Mouse (Mus musculus) cerebellum, adult (tissue): Measurements from ENCODE around the gene Xbp1.
"Not testable (repeated sequence)": the region's sequence is repeated elsewhere in the genome, so short reads cannot be mapped to it uniquely, and the experiment has no call there.

Source experiments
- ATAC-seq: cut with Nextera tagmentation; 2 replicates; pipeline ENCODE4 v1.9.2; 2017; ENCODE audit warnings: mild to moderate bottlenecking, moderate library complexity, mixed read lengths; ENCODE audit not compliant: insufficient number of reproducible peaks, low FRiP score, low TSS enrichment

The Xbp1 gene

GRCm38 (mm10) chr11:5520412-5521265, at the start of gene Xbp1:
TSS of gene Xbp1 (plus strand) at chr11:5520659.
- peak; percentile 98 for ATAC-seq

- peak; percentile 56; the same call in 1 of the 2 replicates for ATAC-seq
These were observed 46.3 kb upstream of the Xbp1 start for GRCm38 (mm10) chr11:5474130-5474529.

GRCm38 (mm10) chr11:5475556-5476118, 44.8 kb upstream of the Xbp1 start:
- not testable (repeated sequence) for ATAC-seq

- ATAC-seq, result no peak
These were observed 43.7 kb upstream of the Xbp1 start for GRCm38 (mm10) chr11:5476806-5477205.

- no peak for ATAC-seq
These were observed 42.3 kb upstream of the Xbp1 start for GRCm38 (mm10) chr11:5478193-5478592.

GRCm38 (mm10) chr11:5478831-5479230, 41.6 kb upstream of the Xbp1 start:
- no peak for ATAC-seq

- ATAC-seq, result no peak
These were observed 37.9 kb upstream of the Xbp1 start for GRCm38 (mm10) chr11:5482581-5482980.

GRCm38 (mm10) chr11:5485193-5486011, 35.1 kb upstream of the Xbp1 start:
- ATAC-seq, result peak; percentile 72; the same call in 1 of the 2 replicates

GRCm38 (mm10) chr11:5489433-5489832, 31.0 kb upstream of the Xbp1 start:
- not testable (repeated sequence) for ATAC-seq

- no peak for ATAC-seq
These were observed 29.3 kb upstream of the Xbp1 start for GRCm38 (mm10) chr11:5490989-5491656.

GRCm38 (mm10) chr11:5491912-5492311, 28.5 kb upstream of the Xbp1 start:
- no peak for ATAC-seq

GRCm38 (mm10) chr11:5493869-5494268, 26.6 kb upstream of the Xbp1 start:
- ATAC-seq, result no peak

- ATAC-seq, result no peak
These were observed 25.1 kb upstream of the Xbp1 start for GRCm38 (mm10) chr11:5495286-5495832.

GRCm38 (mm10) chr11:5495906-5496305, 24.6 kb upstream of the Xbp1 start:
- no peak for ATAC-seq

GRCm38 (mm10) chr11:5496559-5497248, 23.8 kb upstream of the Xbp1 start:
- ATAC-seq, result no peak

- no peak for ATAC-seq
These were observed 22.0 kb upstream of the Xbp1 start for GRCm38 (mm10) chr11:5498422-5498821.

GRCm38 (mm10) chr11:5498931-5499661, 21.4 kb upstream of the Xbp1 start:
- ATAC-seq, result no peak

GRCm38 (mm10) chr11:5499961-5500644, 20.4 kb upstream of the Xbp1 start:
- no peak for ATAC-seq
